Mouse (Mus musculus) liver, adult 2 months (tissue): Measurements from ENCODE around the gene Hgd.

Source experiments
- CTCF ChIP-seq: fragments of 200-500 bp; IDR thresholded peaks from 2 replicates; pipeline ENCODE4 v1.5.1; 2011; ENCODE audit warnings: low read depth, low read length, control low read depth
- POLR2A ChIP-seq: fragments of 200-500 bp; IDR thresholded peaks from 2 replicates; pipeline ENCODE4 v1.6.1; 2011; ENCODE audit warnings: low read length, control low read depth; ENCODE audit not compliant: insufficient read depth; ENCODE audit errors: extremely low read depth

GRCm38 (mm10) chr16:37653731-37654657 is 74.0 kb downstream of the Hgd start, which contains the start of gene Ndufb4:
- TF ChIP-seq POLR2A (0 out of 2 replicates have a peak, but pooled peaks have one; percentile 44), CTCF (no peak)
